Mouse (Mus musculus): ENCODE data around the gene Adamtsl1. TPM values are rescaled to one million over a fixed set of nuclear protein-coding genes. Genes with fewer than 3 reads are reported as not detected.

Gene Adamtsl1
- polyA plus RNA-seq, 1 experiment from 2014 or later, result 8.1 TPM

DNA sequence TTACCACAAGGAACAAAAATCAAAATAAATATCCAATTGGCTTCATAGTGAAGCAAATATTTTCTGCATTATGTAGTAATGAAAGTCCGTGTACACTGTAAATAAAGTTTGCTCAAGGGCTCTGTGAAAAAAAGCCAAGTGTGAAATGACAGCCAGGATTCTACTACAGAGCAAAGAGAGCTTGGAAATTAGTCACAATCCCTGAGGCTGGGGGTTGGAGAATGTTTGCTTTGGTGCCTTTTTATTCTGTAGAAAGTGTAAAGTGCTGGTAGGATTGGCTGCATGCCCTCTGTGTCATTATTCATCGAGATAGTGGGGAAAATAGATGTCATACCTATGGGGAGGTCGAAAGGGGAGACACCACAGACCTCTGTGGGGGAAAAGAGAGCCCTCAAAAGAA is 516.2 kb downstream of the Adamtsl1 start:
- DNase-seq (ENCODE audit: low spot score), result no peak
- no peak overlapping the region for H3K4me3 ChIP-seq (ENCODE audit: low read depth, low read length)
- H3K27ac ChIP-seq (ENCODE audit: low read depth, low read length), result no peak overlapping the region
- H3K9me3 ChIP-seq (ENCODE audit: control insufficient read depth, low read length), result no peaks in the 10 kb centered on the region
- H3K9ac ChIP-seq (ENCODE audit: low read length), result no peak overlapping the region
- H3K4me1 ChIP-seq (replicated peaks; ENCODE audit: control insufficient read depth, insufficient read depth, low read length), result peaks cover 2% of the 10 kb centered on the region
- no peak overlapping the region for H3K4me2 ChIP-seq (ENCODE audit: low read depth, low read length, severe bottlenecking)
- H3K27me3 ChIP-seq (ENCODE audit: control insufficient read depth, insufficient read depth, low read length), result no peaks in the 10 kb centered on the region
- ATAC-seq (replicated peaks; ENCODE audit: low FRiP score), result peak; percentile 7; the same call in 1 of the 2 replicates
- H3K36me3 ChIP-seq (ENCODE audit: control insufficient read depth, insufficient read depth, low read length), result no peaks in the 10 kb centered on the region
- WGBS, result 61% methylated on average over 3 of the region's 3 CpGs

DNA sequence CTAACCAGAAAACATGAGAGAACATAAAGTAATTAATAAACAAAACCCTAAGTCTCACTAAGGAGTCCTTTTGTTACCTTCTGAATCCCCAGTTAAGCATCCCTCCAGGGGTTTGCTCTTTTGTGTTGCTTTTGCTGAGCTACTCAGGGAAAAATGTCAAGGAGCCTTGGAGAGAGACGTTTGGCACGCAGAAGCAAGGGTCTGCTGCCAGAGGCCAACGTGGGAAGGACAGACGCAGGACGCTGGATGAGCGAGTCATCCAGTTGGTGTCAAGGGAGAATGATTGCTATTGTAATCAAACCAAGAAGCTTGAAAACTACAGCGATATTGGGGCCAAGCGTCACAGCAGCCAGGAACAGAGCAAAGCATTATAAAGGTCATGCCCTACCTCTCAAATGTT is 517.1 kb downstream of the Adamtsl1 start:
- no peaks in the 10 kb centered on the region for H3K27me3 ChIP-seq (ENCODE audit: control insufficient read depth, insufficient read depth, low read length)
- H3K4me2 ChIP-seq (ENCODE audit: low read depth, low read length, severe bottlenecking), result peak overlapping the region; percentile 27; the same call in 1 of the 2 replicates
- no peak overlapping the region for H3K9ac ChIP-seq (ENCODE audit: low read length)
- no peak overlapping the region for H3K4me3 ChIP-seq (ENCODE audit: low read depth, low read length)
- ATAC-seq (replicated peaks; ENCODE audit: low FRiP score) (no peak), DNase-seq (ENCODE audit: low spot score) (no peak)
- H3K9me3 ChIP-seq (ENCODE audit: control insufficient read depth, low read length), result no peaks in the 10 kb centered on the region
- H3K4me1 ChIP-seq (replicated peaks; ENCODE audit: control insufficient read depth, insufficient read depth, low read length), result peaks cover 2% of the 10 kb centered on the region
- no peaks in the 10 kb centered on the region for H3K36me3 ChIP-seq (ENCODE audit: control insufficient read depth, insufficient read depth, low read length)
- no peak overlapping the region for H3K27ac ChIP-seq (ENCODE audit: low read depth, low read length)
- WGBS, result 13% methylated on average over 8 of the region's 8 CpGs

DNA sequence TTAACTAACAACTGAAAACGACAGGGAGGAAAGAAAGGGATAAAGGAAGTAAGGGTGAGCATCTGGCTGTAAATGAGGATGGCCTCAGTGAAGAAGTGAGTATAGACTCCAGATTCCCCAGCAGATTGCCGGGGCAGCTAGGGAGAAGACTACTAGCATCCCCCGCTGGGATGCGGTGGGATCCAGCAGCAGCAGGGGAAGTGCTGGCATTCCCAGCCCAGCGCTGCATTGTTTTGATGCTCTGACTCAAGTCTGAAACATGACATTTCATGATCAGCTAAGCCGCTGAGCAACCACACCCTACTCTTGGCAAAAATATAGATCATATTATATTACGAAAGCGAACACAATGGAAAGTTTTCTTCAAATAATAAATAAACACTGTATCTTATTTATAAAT is 526.9 kb downstream of the Adamtsl1 start:
- Histone ChIP-seq H3K4me2 (ENCODE audit: low read depth, low read length, severe bottlenecking) (no peak overlapping the region), H3K9ac (ENCODE audit: low read length) (no peak overlapping the region), H3K4me1 (replicated peaks; ENCODE audit: control insufficient read depth, insufficient read depth, low read length) (no peaks in the 10 kb centered on the region), H3K36me3 (ENCODE audit: control insufficient read depth, insufficient read depth, low read length) (no peaks in the 10 kb centered on the region), H3K27me3 (ENCODE audit: control insufficient read depth, insufficient read depth, low read length) (no peaks in the 10 kb centered on the region), H3K9me3 (ENCODE audit: control insufficient read depth, low read length) (no peaks in the 10 kb centered on the region), H3K4me3 (ENCODE audit: low read depth, low read length) (no peak overlapping the region), H3K27ac (ENCODE audit: low read depth, low read length) (no peak overlapping the region)
- WGBS, result 48% methylated on average over 8 of the region's 8 CpGs
- DNase-seq (ENCODE audit: low spot score) (no peak), ATAC-seq (replicated peaks; ENCODE audit: low FRiP score) (no peak)

DNA sequence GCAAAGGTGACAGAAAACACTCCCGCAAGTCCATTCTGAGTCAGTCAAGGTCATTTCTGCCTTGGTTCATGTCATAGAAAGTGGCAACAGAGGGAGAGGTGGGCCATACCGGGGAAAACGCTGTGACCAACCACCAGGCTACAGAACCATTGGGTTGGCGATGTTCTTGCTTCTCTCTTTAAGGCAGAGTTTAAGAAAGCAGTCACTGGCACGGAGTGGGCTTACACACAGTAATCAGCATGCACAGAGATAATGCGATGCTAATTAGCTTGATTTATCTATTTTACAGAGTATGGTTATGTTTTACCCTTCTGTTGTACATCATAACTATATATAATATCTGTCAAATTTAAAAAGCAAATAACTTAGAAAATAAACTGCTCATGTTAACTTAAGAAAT is 531.5 kb downstream of the Adamtsl1 start:
- Histone ChIP-seq H3K4me1 (replicated peaks; ENCODE audit: control insufficient read depth, insufficient read depth, low read length) (no peaks in the 10 kb centered on the region), H3K36me3 (ENCODE audit: control insufficient read depth, insufficient read depth, low read length) (no peaks in the 10 kb centered on the region), H3K27ac (ENCODE audit: low read depth, low read length) (no peak overlapping the region), H3K27me3 (ENCODE audit: control insufficient read depth, insufficient read depth, low read length) (no peaks in the 10 kb centered on the region), H3K4me2 (ENCODE audit: low read depth, low read length, severe bottlenecking) (no peak overlapping the region), H3K9me3 (ENCODE audit: control insufficient read depth, low read length) (no peaks in the 10 kb centered on the region), H3K4me3 (ENCODE audit: low read depth, low read length) (no peak overlapping the region), H3K9ac (ENCODE audit: low read length) (no peak overlapping the region)
- ATAC-seq (replicated peaks; ENCODE audit: low FRiP score) (no peak), DNase-seq (ENCODE audit: low spot score) (no peak)
- WGBS, result 92% methylated on average over 6 of the region's 6 CpGs

DNA sequence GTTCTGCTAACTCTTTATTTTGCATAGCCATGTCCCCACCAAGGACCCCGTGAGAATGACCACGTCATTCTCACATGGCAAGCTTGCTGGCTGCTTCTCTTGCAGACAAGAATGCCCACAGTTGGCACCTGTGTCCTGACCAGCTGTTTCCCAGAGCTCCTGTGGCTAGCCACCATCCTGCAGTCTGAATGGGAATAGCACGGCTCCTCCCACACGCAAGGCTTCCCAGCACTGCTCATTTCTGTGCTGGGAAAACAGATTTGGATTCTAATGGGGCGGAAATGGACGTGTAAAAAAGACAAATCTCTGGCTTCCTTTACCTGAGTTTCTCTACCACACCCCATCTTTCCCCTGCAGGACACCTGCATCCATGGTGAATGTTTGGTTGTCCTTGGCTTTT is 531.9 kb downstream of the Adamtsl1 start:
- no peak overlapping the region for H3K4me2 ChIP-seq (ENCODE audit: low read depth, low read length, severe bottlenecking)
- DNase-seq (ENCODE audit: low spot score), result no peak
- H3K4me3 ChIP-seq (ENCODE audit: low read depth, low read length), result no peak overlapping the region
- H3K36me3 ChIP-seq (ENCODE audit: control insufficient read depth, insufficient read depth, low read length), result no peaks in the 10 kb centered on the region
- WGBS, result 57% methylated on average over 6 of the region's 6 CpGs
- no peak for ATAC-seq (replicated peaks; ENCODE audit: low FRiP score)
- no peaks in the 10 kb centered on the region for H3K4me1 ChIP-seq (replicated peaks; ENCODE audit: control insufficient read depth, insufficient read depth, low read length)
- no peaks in the 10 kb centered on the region for H3K27me3 ChIP-seq (ENCODE audit: control insufficient read depth, insufficient read depth, low read length)
- H3K9ac ChIP-seq (ENCODE audit: low read length), result no peak overlapping the region
- no peak overlapping the region for H3K27ac ChIP-seq (ENCODE audit: low read depth, low read length)
- H3K9me3 ChIP-seq (ENCODE audit: control insufficient read depth, low read length), result no peaks in the 10 kb centered on the region

DNA sequence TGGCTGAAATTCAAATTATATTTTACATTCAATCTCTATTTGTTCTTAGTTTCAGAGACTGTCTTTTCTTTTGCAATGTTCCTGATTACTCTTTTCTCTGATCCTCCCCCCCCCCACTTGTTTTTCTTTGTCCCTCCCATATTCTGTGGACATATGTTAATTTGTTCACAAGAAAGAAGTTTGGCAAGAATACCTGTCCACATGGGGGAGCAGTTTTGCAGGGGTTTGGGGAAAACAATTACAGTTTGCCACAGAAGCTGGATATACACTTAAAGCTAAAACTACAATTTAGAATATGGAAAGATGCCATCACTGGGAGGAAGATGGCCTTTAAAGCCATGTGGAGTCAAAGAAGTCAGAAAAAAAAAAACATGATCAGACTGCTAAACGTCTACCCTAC is 532.9 kb downstream of the Adamtsl1 start:
- Histone ChIP-seq H3K9ac (ENCODE audit: low read length) (no peak overlapping the region), H3K27ac (ENCODE audit: low read depth, low read length) (no peak overlapping the region), H3K36me3 (ENCODE audit: control insufficient read depth, insufficient read depth, low read length) (no peaks in the 10 kb centered on the region), H3K4me3 (ENCODE audit: low read depth, low read length) (no peak overlapping the region), H3K9me3 (ENCODE audit: control insufficient read depth, low read length) (no peaks in the 10 kb centered on the region), H3K4me2 (ENCODE audit: low read depth, low read length, severe bottlenecking) (no peak overlapping the region), H3K27me3 (ENCODE audit: control insufficient read depth, insufficient read depth, low read length) (no peaks in the 10 kb centered on the region), H3K4me1 (replicated peaks; ENCODE audit: control insufficient read depth, insufficient read depth, low read length) (no peaks in the 10 kb centered on the region)
- no peak for DNase-seq (ENCODE audit: low spot score)
- no peak for ATAC-seq (replicated peaks; ENCODE audit: low FRiP score)
- 82% methylated on average over 1 of the region's 1 CpGs for whole genome bisulfite sequencing

DNA sequence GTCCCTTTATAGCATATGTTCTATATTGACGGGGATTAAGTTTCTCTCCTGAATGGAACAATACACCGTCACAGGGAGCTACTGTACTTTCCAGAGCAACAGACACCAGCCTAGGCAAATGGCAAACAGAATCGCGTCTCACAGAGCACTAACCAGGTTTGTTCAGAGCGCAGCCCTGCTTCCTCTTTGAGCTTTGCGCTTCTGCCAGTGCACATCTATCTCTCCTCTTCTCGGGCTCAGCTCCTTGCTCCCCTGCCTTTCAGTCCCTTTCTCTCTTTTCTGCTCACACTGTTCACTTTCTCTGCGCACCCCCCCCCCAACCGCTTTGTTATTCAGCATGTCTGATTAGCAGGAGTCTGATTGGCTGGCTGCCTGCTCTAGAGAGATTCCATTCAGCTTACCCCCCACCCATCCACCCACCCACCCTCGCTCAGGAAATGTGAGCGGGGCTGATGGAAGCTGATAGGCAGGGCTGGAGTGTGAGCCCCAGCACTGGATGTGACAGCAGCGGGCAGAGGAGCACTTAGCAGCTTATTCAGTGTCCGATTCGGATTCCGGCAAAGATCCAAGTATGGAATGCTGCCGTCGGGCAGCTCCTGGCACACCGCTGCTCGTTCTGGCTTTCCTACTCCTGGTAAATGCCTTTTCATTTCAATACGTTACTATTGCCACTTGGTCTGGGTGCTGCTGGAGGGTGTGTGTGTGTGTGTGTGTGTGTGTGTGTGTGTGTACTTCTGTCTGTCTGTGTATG is 539.7 kb downstream of the Adamtsl1 start:
- Histone ChIP-seq H3K27me3 (ENCODE audit: control insufficient read depth, insufficient read depth, low read length) (no peaks in the 10 kb centered on the region), H3K27ac (ENCODE audit: low read depth, low read length) (no peak overlapping the region), H3K4me1 (replicated peaks; ENCODE audit: control insufficient read depth, insufficient read depth, low read length) (no peaks in the 10 kb centered on the region), H3K36me3 (ENCODE audit: control insufficient read depth, insufficient read depth, low read length) (no peaks in the 10 kb centered on the region), H3K4me2 (ENCODE audit: low read depth, low read length, severe bottlenecking) (peak overlapping the region; percentile 58), H3K9me3 (ENCODE audit: control insufficient read depth, low read length) (no peaks in the 10 kb centered on the region), H3K9ac (ENCODE audit: low read length) (peak overlapping the region; percentile 50), H3K4me3 (ENCODE audit: low read depth, low read length) (peak overlapping the region; percentile 36)
- peak; percentile 86 for DNase-seq (ENCODE audit: low spot score)
- under 1% methylated on average over 20 of the region's 20 CpGs for WGBS
- peak; percentile 98 for ATAC-seq (replicated peaks; ENCODE audit: low FRiP score)

DNA sequence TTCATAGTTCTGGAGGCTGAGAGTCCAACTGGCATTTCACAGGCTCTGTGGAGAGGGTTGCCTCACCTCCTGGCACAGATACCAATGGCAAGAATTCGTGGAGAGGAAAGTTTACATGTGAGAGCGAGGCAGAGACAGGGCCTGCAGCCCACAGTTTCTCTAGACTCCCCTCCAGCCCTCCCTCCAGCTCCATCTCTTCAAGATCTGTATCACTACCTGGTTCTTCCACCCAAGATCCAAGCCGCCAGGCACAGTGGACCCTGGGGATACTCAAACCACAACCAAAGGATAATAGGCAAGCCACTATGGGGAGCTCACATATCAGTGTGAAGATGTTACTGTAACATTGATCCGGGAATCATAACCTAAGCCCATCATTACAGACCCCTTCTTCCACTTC is 546.6 kb downstream of the Adamtsl1 start:
- Histone ChIP-seq H3K9ac (ENCODE audit: low read length) (no peak overlapping the region), H3K4me1 (replicated peaks; ENCODE audit: control insufficient read depth, insufficient read depth, low read length) (no peaks in the 10 kb centered on the region), H3K9me3 (ENCODE audit: control insufficient read depth, low read length) (no peaks in the 10 kb centered on the region), H3K27ac (ENCODE audit: low read depth, low read length) (no peak overlapping the region), H3K27me3 (ENCODE audit: control insufficient read depth, insufficient read depth, low read length) (no peaks in the 10 kb centered on the region), H3K36me3 (ENCODE audit: control insufficient read depth, insufficient read depth, low read length) (no peaks in the 10 kb centered on the region), H3K4me2 (ENCODE audit: low read depth, low read length, severe bottlenecking) (no peak overlapping the region), H3K4me3 (ENCODE audit: low read depth, low read length) (no peak overlapping the region)
- DNase-seq (ENCODE audit: low spot score) (no peak), ATAC-seq (replicated peaks; ENCODE audit: low FRiP score) (no peak)
- WGBS, result 86% methylated on average over 4 of the region's 4 CpGs

DNA sequence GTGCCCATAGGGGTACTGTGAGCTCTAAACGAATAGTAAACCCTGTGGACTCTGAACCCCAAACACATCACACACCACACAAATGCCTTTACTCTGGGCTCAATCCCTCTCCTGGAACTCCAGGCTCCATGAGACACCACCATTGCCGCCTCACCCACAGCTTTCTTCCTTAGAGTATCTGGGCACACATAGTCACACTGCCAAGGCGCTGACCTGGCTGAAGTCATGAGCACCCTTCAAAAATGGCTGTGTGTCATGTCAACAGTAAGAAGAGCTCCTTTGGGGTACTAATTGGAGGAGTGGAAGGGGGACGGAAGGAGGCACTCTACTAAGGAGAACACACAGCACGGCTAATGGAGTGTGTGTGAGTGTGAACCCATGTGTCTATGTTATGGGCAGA is 554.4 kb downstream of the Adamtsl1 start:
- no peaks in the 10 kb centered on the region for H3K4me1 ChIP-seq (replicated peaks; ENCODE audit: control insufficient read depth, insufficient read depth, low read length)
- 85% methylated on average over 5 of the region's 5 CpGs for WGBS
- H3K4me3 ChIP-seq (ENCODE audit: low read depth, low read length), result no peak overlapping the region
- ATAC-seq (replicated peaks; ENCODE audit: low FRiP score) (no peak), DNase-seq (ENCODE audit: low spot score) (no peak)
- H3K9me3 ChIP-seq (ENCODE audit: control insufficient read depth, low read length), result no peaks in the 10 kb centered on the region
- no peak overlapping the region for H3K27ac ChIP-seq (ENCODE audit: low read depth, low read length)
- H3K9ac ChIP-seq (ENCODE audit: low read length), result no peak overlapping the region
- H3K27me3 ChIP-seq (ENCODE audit: control insufficient read depth, insufficient read depth, low read length), result no peaks in the 10 kb centered on the region
- H3K4me2 ChIP-seq (ENCODE audit: low read depth, low read length, severe bottlenecking), result no peak overlapping the region
- H3K36me3 ChIP-seq (ENCODE audit: control insufficient read depth, insufficient read depth, low read length), result no peaks in the 10 kb centered on the region

Measured in forebrain, embryonic 11.5 days (tissue).